In genomic region chr7:83892333-83892669, GRCm38 (mm10) we compare ENCODE assay signal across 7 mouse cellular contexts. TPM values are rescaled to one million over a fixed set of nuclear protein-coding genes. Genes with fewer than 3 reads are reported as not detected.
DNase-seq lines count a peak whose midpoint lies in the region; ATAC-seq and TF ChIP-seq lines count a peak whose summit lies in the region.

No protein-coding gene starts in this region.

- H3K9ac ChIP-seq in lung, postnatal 0 days (replicated peaks; ENCODE audit: low read depth) = peak overlapping the region; percentile 63
- peak overlapping the region; percentile 82 for H3K9ac ChIP-seq in stomach, embryonic 16.5 days (ENCODE audit: low read length)

- H3K27ac ChIP-seq in lung, postnatal 0 days (ENCODE audit: low read length) = peak overlapping the region; percentile 92
- peak overlapping the region; percentile 92 for H3K27ac ChIP-seq in stomach, embryonic 16.5 days (ENCODE audit: low read length)

- 0% methylated on average over 15 of the region's 21 CpGs for WGBS in lung, postnatal 0 days
- under 1% methylated on average over 21 of the region's 21 CpGs for WGBS in stomach, embryonic 16.5 days

- H3K36me3 ChIP-seq in lung, postnatal 0 days (ENCODE audit: insufficient read depth, low read length) = peaks cover under 1% of the 10 kb centered on the region; the same call in 1 of the 2 replicates
- H3K36me3 ChIP-seq in erythroblast, embryonic 14.5 days (ENCODE audit: control insufficient read depth) = peaks cover 35% of the 10 kb centered on the region
- H3K36me3 ChIP-seq in stomach, embryonic 16.5 days (ENCODE audit: control insufficient read depth, insufficient read depth, low read length) = peaks cover 9% of the 10 kb centered on the region; the same call in 1 of the 2 replicates

- no peak for TF ChIP-seq CTCF in lung, postnatal 0 days (IDR thresholded peaks at IDR 0.05)

- no peaks in the 10 kb centered on the region for H3K9me3 ChIP-seq in lung, postnatal 0 days (ENCODE audit: low read length)
- H3K9me3 ChIP-seq in erythroblast, embryonic 14.5 days (ENCODE audit: control insufficient read depth, low read length) = no peaks in the 10 kb centered on the region
- no peaks in the 10 kb centered on the region for H3K9me3 ChIP-seq in stomach, embryonic 16.5 days (replicated peaks; ENCODE audit: control insufficient read depth, low read length)

- H3K27me3 ChIP-seq in lung, postnatal 0 days (replicated peaks; ENCODE audit: insufficient read depth, low read length) = no peaks in the 10 kb centered on the region
- H3K27me3 ChIP-seq in erythroblast, embryonic 14.5 days (ENCODE audit: control insufficient read depth) = no peaks in the 10 kb centered on the region
- H3K27me3 ChIP-seq in stomach, embryonic 16.5 days (ENCODE audit: control insufficient read depth, insufficient read depth, low read length) = no peaks in the 10 kb centered on the region

- peaks cover 7% of the 10 kb centered on the region; the same call in 1 of the 2 replicates for H3K4me1 ChIP-seq in lung, postnatal 0 days (ENCODE audit: insufficient read depth, low read depth, low read length)
- peaks cover 57% of the 10 kb centered on the region for H3K4me1 ChIP-seq in erythroblast, embryonic 14.5 days (ENCODE audit: control insufficient read depth)
- peaks cover 20% of the 10 kb centered on the region for H3K4me1 ChIP-seq in stomach, embryonic 16.5 days (ENCODE audit: control insufficient read depth, insufficient read depth, low read length)

- no peak for DNase-seq in lung, postnatal 0 days (ENCODE audit: low spot score)
- no peak for DNase-seq in lung, postnatal 10 days
- DNase-seq in liver = peak; percentile 27
- no peak for DNase-seq in frontal cortex, adult 2 months (ENCODE audit: extremely low spot score in 1 of 2, low spot score in 1 of 2)
- DNase-seq in layer of hippocampus, postnatal 36 days = no peak

- H3K4me2 ChIP-seq in lung, postnatal 0 days (replicated peaks; ENCODE audit: low read depth, low read length) = peak overlapping the region; percentile 84
- H3K4me2 ChIP-seq in stomach, embryonic 16.5 days (ENCODE audit: low read depth, low read length) = peak overlapping the region; percentile 85

- ATAC-seq in lung, postnatal 0 days = no peak
- no peak for ATAC-seq in stomach, embryonic 16.5 days (ENCODE audit: insufficient read depth, low FRiP score)

- peak overlapping the region; percentile 75 for H3K4me3 ChIP-seq in lung, postnatal 0 days (ENCODE audit: low read depth, low read length)
- H3K4me3 ChIP-seq in erythroblast, embryonic 14.5 days (replicated peaks) = peak overlapping the region; percentile 68
- peak overlapping the region; percentile 73 for H3K4me3 ChIP-seq in stomach, embryonic 16.5 days (replicated peaks; ENCODE audit: low read length)

- TF ChIP-seq EP300 in lung, postnatal 0 days (IDR thresholded peaks at IDR 0.05) = no peak

RNA-seq across cellular contexts. Expression of gene Mesd, which starts 8.0 kb away (rescaled TPM):
- 97.9 and 104 TPM in 2 replicates for polyA plus RNA-seq in lung, postnatal 0 days (2015; fragmentation: Nextera tagmentation; extraction: Ambion mirVana)
- 0.54 and 1.1 TPM in 2 replicates for polyA plus RNA-seq in erythroblast, embryonic 14.5 days (2012)
- polyA plus RNA-seq in stomach, embryonic 16.5 days (2015; fragmentation: Nextera tagmentation; extraction: Ambion mirVana) = 85.6 and 93.5 TPM in 2 replicates
- 29.5 and 33.9 TPM in 2 replicates for polyA plus RNA-seq in frontal cortex, adult 2 months (2012; rRNA removed)
- total RNA-seq in layer of hippocampus, postnatal 36 days (2021) = 10 to 100 TPM; 57.7 to 76.4 TPM

RNA-seq across cellular contexts. Expression of gene Tlnrd1, which starts 8.2 kb away (rescaled TPM):
- polyA plus RNA-seq in lung, postnatal 0 days (2015; fragmentation: Nextera tagmentation; extraction: Ambion mirVana) = 18.9 and 22.5 TPM in 2 replicates
- 14.7 and 14.8 TPM in 2 replicates for polyA plus RNA-seq in erythroblast, embryonic 14.5 days (2012)
- 3.6 and 4.7 TPM in 2 replicates for polyA plus RNA-seq in stomach, embryonic 16.5 days (2015; fragmentation: Nextera tagmentation; extraction: Ambion mirVana)
- 14.8 and 15.8 TPM in 2 replicates for polyA plus RNA-seq in frontal cortex, adult 2 months (2012; rRNA removed)
- total RNA-seq in layer of hippocampus, postnatal 36 days (2021) = 10 to 100 TPM; 20.0 to 20.8 TPM

Comparison
In these comparisons a context has a peak if more than half of its experiments do, and no peak if none do; other contexts are left out.
1. RNA of gene Mesd, which starts 8.0 kb away (polyA plus RNA-seq): 97.9 to 104 TPM in lung, postnatal 0 days, 85.6 to 93.5 TPM in stomach, embryonic 16.5 days and 29.5 to 33.9 TPM in frontal cortex, adult 2 months; 0.54 to 1.1 TPM in erythroblast, embryonic 14.5 days; every median in the first group is over 10 times any median in the second.
2. Peak in every context shown above with its lines, with median percentiles within 50 percentile points of each other: H3K4me3 ChIP-seq.